Mouse (Mus musculus): Measurements from ENCODE around the gene Numbl. TPM values are rescaled to one million over a fixed set of nuclear protein-coding genes. Genes with fewer than 3 reads are reported as not detected.
A peak's percentile ranks its signal among the peaks of the same experiment; 100 is the strongest.

Numbl gene
- total RNA-seq, 2 experiments from 2014 or later: 8.8 to 10.1 TPM

GRCm38 (mm10) chr7:27324928-27325327 is 66.7 kb downstream of the Numbl start:
- DNase-seq: no peak

DNA sequence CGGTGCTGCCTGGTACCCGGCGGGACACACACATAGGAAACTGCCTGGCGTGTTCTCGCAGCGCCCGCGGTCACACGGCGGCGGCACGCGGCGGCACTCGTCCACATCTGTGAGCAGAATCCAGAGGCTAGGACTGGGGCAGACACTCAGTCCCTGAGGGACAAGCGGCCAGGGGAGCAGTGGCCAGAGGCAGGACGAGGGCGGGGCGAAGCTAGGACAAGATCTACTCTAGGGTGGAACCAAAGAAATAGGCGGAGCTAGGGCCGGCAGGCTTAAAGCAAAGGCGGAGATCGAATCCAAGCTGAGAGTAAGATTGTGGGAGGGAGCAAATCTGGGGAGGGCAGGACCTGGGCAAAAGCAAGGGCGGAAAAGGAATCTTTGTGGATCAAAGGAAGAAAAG is 67.5 kb downstream of the Numbl start:
- DNase-seq: peak; percentile 88 to 89

DNA sequence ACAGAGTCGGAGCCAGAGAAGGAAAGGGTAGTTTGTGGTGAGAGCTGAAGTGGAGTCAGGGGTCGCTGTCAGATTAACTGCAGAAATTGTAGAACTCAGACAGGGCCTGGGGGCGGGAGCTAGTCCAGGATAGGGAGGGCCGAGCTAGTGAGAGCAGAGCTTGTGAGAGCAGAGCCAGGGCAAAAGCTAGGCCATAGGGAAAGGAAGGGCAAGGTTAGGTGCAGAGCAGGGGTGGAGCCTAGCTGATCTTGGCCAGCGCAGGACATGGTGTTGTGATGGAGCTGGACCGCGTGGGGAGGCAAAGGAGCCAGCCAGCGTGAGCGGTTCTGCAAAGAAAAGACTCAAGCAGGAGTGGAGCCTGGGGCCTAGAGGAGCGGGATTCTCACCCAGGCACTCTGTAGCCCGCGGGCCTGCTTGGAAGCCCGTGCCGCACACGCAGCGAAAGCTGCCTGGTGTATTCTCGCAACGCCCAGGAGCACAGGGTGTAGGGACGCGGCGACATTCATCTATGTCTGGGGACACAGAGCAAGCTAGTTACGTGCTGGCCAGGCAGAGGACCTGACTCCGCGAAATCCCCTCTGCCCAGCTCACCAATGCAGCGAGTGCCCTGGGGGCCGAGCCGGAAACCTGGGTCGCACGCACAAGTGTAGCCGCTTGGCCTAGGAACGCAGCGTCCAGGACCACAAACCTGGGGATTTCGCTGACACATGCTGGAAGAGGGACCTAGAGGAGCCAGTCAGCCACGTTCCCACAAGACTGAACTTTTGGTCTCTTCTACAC is 68.1 kb downstream of the Numbl start:
- DNase-seq: peak; percentile 43 to 52

DNA sequence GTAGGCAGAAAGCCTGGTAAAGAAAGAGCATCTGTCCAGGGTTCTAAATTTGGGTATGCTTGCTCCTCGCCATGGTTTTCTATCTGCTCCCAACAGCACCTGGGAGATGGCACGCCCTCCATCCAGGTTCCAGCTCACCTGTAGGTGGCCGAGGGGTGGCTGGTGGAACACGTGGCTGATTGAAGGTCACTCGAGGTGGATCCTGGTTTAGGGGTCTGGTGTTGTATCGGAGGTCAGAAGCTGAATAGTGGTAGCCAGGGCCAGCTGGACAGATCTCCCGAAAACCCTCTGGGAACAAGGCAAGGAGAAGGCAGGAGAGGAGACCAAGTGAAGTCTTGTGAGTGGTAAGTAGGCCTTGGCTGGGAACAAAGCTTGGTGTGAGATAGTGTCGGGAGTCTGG is 69.3 kb downstream of the Numbl start:
- no peak for DNase-seq

DNA sequence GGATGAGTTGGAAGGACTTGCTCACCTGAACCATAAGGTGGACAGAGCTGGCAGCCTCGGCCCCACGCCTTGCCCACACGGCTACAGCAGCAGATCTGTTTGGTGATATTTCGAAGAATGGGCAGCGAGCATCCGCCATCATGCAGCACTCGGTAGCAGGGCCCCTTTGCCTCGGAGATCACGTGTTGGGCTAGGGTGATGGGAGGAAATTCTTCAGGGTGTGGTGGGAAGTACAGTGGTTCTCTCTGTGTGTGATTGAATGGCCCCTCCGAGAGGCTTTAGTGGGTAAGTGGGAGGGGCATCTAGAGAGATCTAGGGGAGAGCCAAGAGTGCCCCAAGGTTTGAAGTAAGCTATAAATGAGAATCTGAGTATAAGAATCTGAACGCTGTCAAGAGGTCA is 69.9 kb downstream of the Numbl start:
- no peak for DNase-seq

GRCm38 (mm10) chr7:27328648-27329047 is 70.4 kb downstream of the Numbl start:
- DNase-seq: peak in 1 of 2 experiments; percentile 30

DNA sequence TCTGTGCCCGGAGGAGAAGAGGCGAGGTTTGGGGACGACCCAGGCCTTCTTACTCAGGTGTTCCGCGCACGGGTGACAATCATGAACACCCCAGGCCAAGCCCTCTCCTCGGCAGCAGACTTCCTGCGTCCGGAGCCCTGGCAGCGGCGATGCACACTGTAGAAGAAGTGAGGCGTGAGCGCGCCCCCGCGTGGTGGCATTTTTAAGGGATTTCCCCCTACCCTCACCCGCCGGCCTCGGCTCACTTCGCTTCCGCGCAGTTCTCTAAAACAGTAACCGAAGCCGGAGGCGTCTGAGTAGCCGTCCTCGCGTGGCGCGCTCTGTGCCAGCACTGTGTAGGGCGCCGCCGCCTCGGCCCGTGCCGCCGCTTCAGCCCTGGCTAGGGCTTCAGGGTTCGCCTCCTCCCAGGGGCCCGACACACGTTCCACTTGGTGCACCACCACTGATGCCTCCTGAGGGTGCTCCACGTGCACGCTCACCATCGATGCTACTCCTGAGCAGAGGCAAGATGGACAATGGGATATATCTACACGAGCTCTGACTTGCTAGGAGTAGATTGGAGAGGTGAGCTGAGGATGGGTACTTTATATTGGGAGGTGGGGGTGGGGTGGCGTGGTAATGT is 71.2 kb downstream of the Numbl start:
- peak; percentile 89 to 94 for DNase-seq

- no peak for DNase-seq
These were observed 71.7 kb downstream of the Numbl start for GRCm38 (mm10) chr7:27329981-27330380.

DNA sequence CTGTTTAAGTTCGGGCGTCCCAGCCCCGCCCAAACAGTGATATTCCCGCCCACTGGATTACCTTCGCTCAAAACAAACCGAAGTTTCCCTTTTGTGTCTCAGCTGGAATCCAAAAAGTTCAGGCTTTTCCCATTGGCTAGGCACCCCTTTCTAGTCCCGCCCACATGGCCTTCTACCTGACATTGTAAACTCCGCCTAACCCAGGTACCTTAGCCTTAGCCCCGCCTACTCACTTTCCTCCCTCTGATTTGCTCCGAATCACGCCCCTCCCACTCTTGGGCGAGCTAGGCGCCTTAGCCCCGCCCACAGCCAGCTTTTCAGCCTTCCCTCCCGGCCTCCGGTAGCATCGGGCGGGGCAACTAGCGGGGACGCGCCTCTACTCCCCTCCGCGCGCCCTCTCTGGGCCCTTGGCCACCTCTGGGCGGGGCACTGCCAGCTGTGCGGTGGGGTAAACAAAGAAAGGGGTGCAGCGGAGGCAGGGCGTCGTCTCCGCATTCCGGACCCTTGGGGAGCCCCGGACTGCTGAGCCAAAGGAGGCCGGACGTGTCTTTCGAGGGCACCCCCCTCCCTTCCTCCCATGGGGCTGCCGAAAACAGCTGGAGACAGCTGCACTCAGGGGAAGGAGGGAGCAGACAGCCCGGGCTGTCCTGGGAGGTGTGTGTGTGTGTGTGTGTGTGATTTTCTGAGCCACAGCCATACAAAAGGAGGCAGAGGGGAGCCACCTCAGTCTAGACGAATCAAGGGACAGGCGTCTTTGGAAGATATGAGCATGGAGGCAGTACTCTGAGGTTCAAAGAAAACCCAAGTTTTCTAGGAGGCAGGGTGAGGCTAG is 72.7 kb downstream of the Numbl start:
- DNase-seq: peak; percentile 92 to 95

GRCm38 (mm10) chr7:27331541-27331851 is 73.3 kb downstream of the Numbl start:
- peak in 1 of 2 experiments; percentile 41 for DNase-seq

Other genes starting within 250 kb of the Numbl start
- gene Cyp2a12, start 229.4 kb upstream of the Numbl start, total RNA-seq (2021): under 1 TPM; 0.30 to 0.79 TPM
- 100 to 1,000 TPM in 1 of 2 experiments, 1 to 10 TPM in 1; 1.7 to 817 TPM for gene Cyp2f2, start 138.5 kb upstream of the Numbl start, total RNA-seq (2021)
- gene Cyp2t4, start 104.7 kb upstream of the Numbl start, total RNA-seq (2021): not detected
- 100 to 1,000 TPM in 1 of 2 experiments, 10 to 100 TPM in 1; 86.0 to 106 TPM for gene Egln2, start 91.6 kb upstream of the Numbl start, total RNA-seq (2021)
- 10 to 100 TPM; 50.9 to 59.0 TPM for gene Rab4b, start 79.5 kb upstream of the Numbl start, total RNA-seq (2021)
- not detected for gene Gm21983, start 77.3 kb upstream of the Numbl start, total RNA-seq (2021)
- gene Mia, start 77.3 kb upstream of the Numbl start, total RNA-seq (2021): under 1 TPM; 0.50 to 0.56 TPM
- gene BC024978, start 62.7 kb upstream of the Numbl start, total RNA-seq (2021): 10 to 100 TPM; 21.0 to 25.0 TPM
- 10 to 100 TPM; 78.6 to 84.2 TPM for gene Snrpa, start 62.2 kb upstream of the Numbl start, total RNA-seq (2021)
- gene Itpkc, start 29.8 kb upstream of the Numbl start, total RNA-seq (2021): 10 to 100 TPM; 14.0 to 14.6 TPM
- 10 to 100 TPM; 41.3 to 70.6 TPM for gene Coq8b, start 25.4 kb upstream of the Numbl start, total RNA-seq (2021)
- 10 to 100 TPM; 77.8 to 94.6 TPM for gene Ltbp4, start 79.3 kb downstream of the Numbl start, total RNA-seq (2021)
- gene Shkbp1, start 97.6 kb downstream of the Numbl start, total RNA-seq (2021): 10 to 100 TPM; 22.3 TPM
- 1 to 10 TPM in 1 of 2 experiments, not detected in 1; 6.1 TPM for gene Gm20479, start 99.0 kb downstream of the Numbl start, total RNA-seq (2021)
- gene Sptbn4, start 189.3 kb downstream of the Numbl start, total RNA-seq (2021): under 1 TPM; 0.59 to 0.83 TPM
- 10 to 100 TPM; 42.4 to 45.6 TPM for gene Blvrb, start 189.5 kb downstream of the Numbl start, total RNA-seq (2021)
- gene Sertad3, start 215.3 kb downstream of the Numbl start, total RNA-seq (2021): 10 to 100 TPM; 15.9 to 16.3 TPM
- gene Sertad1, start 228.5 kb downstream of the Numbl start, total RNA-seq (2021): 10 to 100 TPM; 30.0 to 38.4 TPM
- gene Prx, start 240.9 kb downstream of the Numbl start, total RNA-seq (2021): 1 to 10 TPM; 2.1 to 3.2 TPM